Mouse (Mus musculus) ES-E14 (cell line): ENCODE data around the gene Dnali1.

Source experiments
- CHD2 ChIP-seq: IDR thresholded peaks from 2 replicates; pipeline ENCODE4 v1.6.1; 2014; ENCODE audit warnings: mild to moderate bottlenecking, low read depth, low read length, inconsistent platforms
- HCFC1 ChIP-seq: IDR thresholded peaks from 2 replicates; pipeline ENCODE4 v1.6.1; 2012; ENCODE audit warnings: low read length, inconsistent platforms, borderline replicate concordance; ENCODE audit not compliant: insufficient read depth
- ZC3H11A ChIP-seq: IDR thresholded peaks from 2 replicates; pipeline ENCODE4 v1.6.1; 2012; ENCODE audit warnings: low read depth, mild to moderate bottlenecking, inconsistent platforms, low read length, borderline replicate concordance
- ZNF384 ChIP-seq: IDR thresholded peaks from 2 replicates; pipeline ENCODE4 v1.6.1; 2012; ENCODE audit warnings: low read depth, low read length, inconsistent platforms

GRCm38 (mm10) chr4:125115081-125115480 is 49.6 kb upstream of the Dnali1 start:
- TF ChIP-seq HCFC1: no peak
- no peak for TF ChIP-seq CHD2
- no peak for TF ChIP-seq ZNF384
- no peak for TF ChIP-seq ZC3H11A
